Mouse (Mus musculus): ENCODE data around the gene Myo3b. TPM values are rescaled to one million over a fixed set of nuclear protein-coding genes. Genes with fewer than 3 reads are reported as not detected.

Myo3b gene
- polyA plus RNA-seq, 1 experiment from 2014 or later, result 0.12 TPM

GRCm38 (mm10) chr2:70415521-70415920 is 376.6 kb downstream of the Myo3b start:
- Histone ChIP-seq H3K9ac (no peak overlapping the region), H3K36me3 (no peaks in the 10 kb centered on the region), H3K9me3 (replicated peaks) (no peaks in the 10 kb centered on the region), H3K27me3 (no peaks in the 10 kb centered on the region), H3K4me1 (no peaks in the 10 kb centered on the region), H3K4me2 (replicated peaks) (no peak overlapping the region), H3K27ac (no peak overlapping the region), H3K4me3 (no peak overlapping the region)
- WGBS, result 73% methylated on average over 1 of the region's 1 CpGs
- no peak for ATAC-seq (ENCODE audit: low FRiP score)

DNA sequence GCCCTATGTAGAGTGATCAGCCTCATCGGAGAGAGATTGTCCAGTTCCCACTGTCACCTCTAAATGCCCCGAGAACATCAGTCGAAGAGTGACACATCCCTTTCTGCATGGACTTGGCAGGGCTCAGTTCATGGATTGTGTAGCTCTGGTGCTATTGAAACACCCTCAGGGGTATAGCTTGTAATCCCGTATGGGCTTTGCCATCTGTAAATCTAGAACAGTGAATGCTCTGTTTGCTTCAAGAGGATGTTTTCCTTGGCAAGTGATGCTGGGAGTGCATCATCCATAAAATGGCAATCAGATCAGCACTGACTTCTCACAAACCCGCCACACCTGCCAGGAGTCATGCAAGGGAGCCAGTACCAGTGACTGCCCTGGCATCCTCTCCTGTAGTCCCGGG is 380.4 kb downstream of the Myo3b start:
- Histone ChIP-seq H3K4me2 (replicated peaks) (no peak overlapping the region), H3K27me3 (no peaks in the 10 kb centered on the region), H3K27ac (no peak overlapping the region), H3K9ac (no peak overlapping the region), H3K4me1 (no peaks in the 10 kb centered on the region), H3K4me3 (no peak overlapping the region), H3K36me3 (no peaks in the 10 kb centered on the region), H3K9me3 (replicated peaks) (no peaks in the 10 kb centered on the region)
- 83% methylated on average over 6 of the region's 6 CpGs for WGBS
- ATAC-seq (ENCODE audit: low FRiP score), result no peak

DNA sequence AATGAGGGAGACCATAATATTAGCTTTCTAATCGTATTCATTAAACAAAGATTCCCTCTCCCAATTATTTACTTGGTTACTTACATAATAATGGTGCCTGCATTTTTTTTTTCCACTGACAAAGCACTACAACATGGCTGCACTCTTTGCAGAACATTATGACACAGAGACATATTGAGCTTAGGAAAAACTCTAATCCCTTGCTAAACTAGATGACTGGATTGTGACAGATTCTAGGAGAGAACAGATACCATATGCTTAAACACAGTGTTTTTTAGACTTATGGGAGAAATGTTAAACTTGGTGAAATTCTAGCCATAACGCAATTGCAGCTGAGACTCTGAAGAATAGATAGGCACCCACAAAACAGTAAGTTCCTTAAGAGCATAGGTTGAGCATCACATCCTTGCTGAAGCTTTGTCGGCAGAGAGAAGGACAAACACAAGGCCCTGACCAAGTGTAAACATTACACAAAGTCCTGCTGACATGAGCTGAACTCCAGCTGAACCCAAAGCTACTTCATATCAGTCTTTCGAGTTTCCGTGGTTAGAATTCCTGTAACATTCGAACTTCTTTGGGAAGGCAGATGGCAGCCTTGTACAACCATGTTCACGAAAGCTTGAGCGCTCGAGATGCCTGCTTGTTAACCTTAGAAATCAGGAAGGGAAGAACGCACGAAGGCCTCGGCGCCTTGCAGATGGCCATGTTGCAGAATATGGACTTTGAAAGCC is 382.4 kb downstream of the Myo3b start:
- H3K36me3 ChIP-seq, result no peaks in the 10 kb centered on the region
- H3K4me1 ChIP-seq, result no peaks in the 10 kb centered on the region
- no peak overlapping the region for H3K9ac ChIP-seq
- H3K9me3 ChIP-seq (replicated peaks), result no peaks in the 10 kb centered on the region
- H3K4me3 ChIP-seq, result no peak overlapping the region
- WGBS, result 75% methylated on average over 13 of the region's 13 CpGs
- no peak overlapping the region for H3K4me2 ChIP-seq (replicated peaks)
- no peaks in the 10 kb centered on the region for H3K27me3 ChIP-seq
- H3K27ac ChIP-seq, result no peak overlapping the region
- ATAC-seq (ENCODE audit: low FRiP score), result no peak

- H3K4me3 ChIP-seq, result no peak overlapping the region
- ATAC-seq (ENCODE audit: low FRiP score), result no peak
These were observed 386.7 kb downstream of the Myo3b start for GRCm38 (mm10) chr2:70425611-70426010.

GRCm38 (mm10) chr2:70443035-70443434 is 404.1 kb downstream of the Myo3b start:
- Histone ChIP-seq H3K4me3 (no peak overlapping the region), H3K9ac (no peak overlapping the region), H3K27me3 (no peaks in the 10 kb centered on the region), H3K4me1 (peaks cover 12% of the 10 kb centered on the region), H3K27ac (no peak overlapping the region), H3K36me3 (no peaks in the 10 kb centered on the region), H3K4me2 (replicated peaks) (0 out of 2 replicates have a peak overlapping the region, but pooled peaks have one; percentile 37), H3K9me3 (replicated peaks) (no peaks in the 10 kb centered on the region)
- WGBS, result 4% methylated on average over 4 of the region's 4 CpGs
- no peak for ATAC-seq (ENCODE audit: low FRiP score)

More at GRCm38 (mm10) chr2:70425611-70426010, 386.7 kb downstream of the Myo3b start:
- no peak overlapping the region for H3K4me2 ChIP-seq (replicated peaks)
- H3K36me3 ChIP-seq, result no peaks in the 10 kb centered on the region
- no peak overlapping the region for H3K27ac ChIP-seq
- H3K9ac ChIP-seq, result no peak overlapping the region
- WGBS, result 76% methylated on average over 11 of the region's 11 CpGs
- no peaks in the 10 kb centered on the region for H3K27me3 ChIP-seq
- no peaks in the 10 kb centered on the region for H3K9me3 ChIP-seq (replicated peaks)
- no peaks in the 10 kb centered on the region for H3K4me1 ChIP-seq

GRCm38 (mm10) chr2:70444141-70444540 is 405.2 kb downstream of the Myo3b start:
- Histone ChIP-seq H3K9ac (no peak overlapping the region), H3K4me3 (no peak overlapping the region), H3K27ac (no peak overlapping the region), H3K36me3 (no peaks in the 10 kb centered on the region), H3K4me1 (peaks cover 12% of the 10 kb centered on the region), H3K9me3 (replicated peaks) (no peaks in the 10 kb centered on the region), H3K27me3 (no peaks in the 10 kb centered on the region), H3K4me2 (replicated peaks) (peak overlapping the region; percentile 37)
- 7% methylated on average over 7 of the region's 7 CpGs for WGBS
- no peak for ATAC-seq (ENCODE audit: low FRiP score)

- Histone ChIP-seq H3K27me3 (peaks cover 7% of the 10 kb centered on the region; the same call in 1 of the 2 replicates), H3K9me3 (replicated peaks) (no peaks in the 10 kb centered on the region), H3K4me3 (peak overlapping the region; percentile 16), H3K9ac (no peak overlapping the region), H3K4me2 (replicated peaks) (peak overlapping the region; percentile 46), H3K36me3 (no peaks in the 10 kb centered on the region), H3K4me1 (no peaks in the 10 kb centered on the region), H3K27ac (no peak overlapping the region)
- 12% methylated on average over 12 of the region's 12 CpGs for WGBS
- ATAC-seq (ENCODE audit: low FRiP score), result no peak
These were observed 417.3 kb downstream of the Myo3b start for GRCm38 (mm10) chr2:70456205-70456604.

DNA sequence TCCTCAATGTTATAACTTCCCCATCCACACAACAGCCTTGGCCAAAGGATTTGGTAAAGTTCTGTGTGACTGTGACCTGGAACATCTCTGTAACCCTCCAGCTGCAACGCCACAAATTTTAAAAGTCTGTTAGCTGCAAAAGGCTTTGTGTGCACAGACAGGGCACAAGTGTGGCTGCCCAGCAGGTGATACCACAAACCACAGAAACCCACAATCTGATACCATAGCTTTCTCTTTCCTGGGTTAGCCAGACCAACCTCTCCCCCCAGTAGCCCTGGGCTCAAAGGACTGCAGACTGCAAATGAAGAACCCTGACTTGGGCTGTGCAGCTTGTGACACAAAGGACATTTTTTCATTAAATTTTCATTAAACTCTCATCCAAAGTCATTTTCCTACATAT is 424.7 kb downstream of the Myo3b start:
- peaks cover 10% of the 10 kb centered on the region for H3K27me3 ChIP-seq

GRCm38 (mm10) chr2:70471136-70471535 is 432.2 kb downstream of the Myo3b start:
- Histone ChIP-seq H3K27ac (no peak overlapping the region), H3K36me3 (no peaks in the 10 kb centered on the region), H3K27me3 (peaks cover 66% of the 10 kb centered on the region), H3K9ac (no peak overlapping the region), H3K9me3 (replicated peaks) (no peaks in the 10 kb centered on the region), H3K4me3 (no peak overlapping the region), H3K4me2 (replicated peaks) (no peak overlapping the region), H3K4me1 (peaks cover 36% of the 10 kb centered on the region)
- no peak for ATAC-seq (ENCODE audit: low FRiP score)
- 8% methylated on average over 5 of the region's 5 CpGs for WGBS

More for the DNA sequence above, 424.7 kb downstream of the Myo3b start:
- no peaks in the 10 kb centered on the region for H3K36me3 ChIP-seq
- H3K9ac ChIP-seq, result no peak overlapping the region
- ATAC-seq (ENCODE audit: low FRiP score), result no peak
- no peaks in the 10 kb centered on the region for H3K9me3 ChIP-seq (replicated peaks)
- H3K4me2 ChIP-seq (replicated peaks), result no peak overlapping the region
- H3K4me3 ChIP-seq, result no peak overlapping the region
- no peak overlapping the region for H3K27ac ChIP-seq
- WGBS, result 74% methylated on average over 1 of the region's 1 CpGs
- no peaks in the 10 kb centered on the region for H3K4me1 ChIP-seq

DNA sequence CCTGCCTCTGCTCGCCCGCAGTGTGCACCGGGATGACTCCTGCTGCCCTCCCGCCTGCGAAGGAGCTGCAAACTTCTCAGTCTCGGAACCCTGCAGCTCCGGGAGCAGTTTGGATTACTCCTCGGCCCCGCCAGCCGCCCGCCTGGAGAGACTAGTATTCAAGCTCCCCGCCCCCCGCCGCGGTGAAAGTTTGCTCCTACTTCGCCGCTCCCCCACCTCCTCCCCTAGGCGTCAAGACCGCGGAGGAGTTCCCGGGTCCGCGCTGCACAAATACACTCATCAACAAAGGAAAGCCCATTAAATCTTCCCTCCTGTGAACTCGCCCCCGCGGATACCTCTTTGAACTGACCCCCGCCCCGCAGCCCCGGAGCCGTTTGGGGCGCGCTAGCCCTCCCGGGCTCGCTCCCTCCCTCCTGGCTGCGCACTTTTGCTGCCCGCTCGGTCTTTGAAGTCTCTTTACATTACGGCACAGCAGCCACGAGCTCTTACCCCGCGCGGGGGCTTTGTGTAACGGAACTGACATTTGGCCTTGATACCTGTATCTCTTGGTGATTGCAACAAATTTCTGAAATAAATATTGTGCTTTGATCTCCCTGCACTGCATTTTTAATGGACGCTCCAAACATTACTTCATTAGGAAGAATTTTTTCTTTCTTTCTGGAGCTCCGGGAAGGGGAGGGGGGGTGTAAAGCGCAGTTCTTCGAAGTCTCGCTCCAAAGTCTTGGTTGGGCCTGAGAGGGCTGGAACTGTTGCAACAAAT is 433.1 kb downstream of the Myo3b start:
- peak overlapping the region; percentile 32; the same call in 1 of the 2 replicates for H3K9ac ChIP-seq
- H3K27me3 ChIP-seq, result peaks cover 75% of the 10 kb centered on the region
- peak overlapping the region; percentile 33 for H3K4me3 ChIP-seq
- 0 out of 2 replicates have a peak, but pooled peaks have one; percentile 12 for ATAC-seq (ENCODE audit: low FRiP score)
- WGBS, result under 1% methylated on average over 43 of the region's 48 CpGs
- H3K27ac ChIP-seq, result no peak overlapping the region
- peak overlapping the region; percentile 66 for H3K4me2 ChIP-seq (replicated peaks)
- H3K36me3 ChIP-seq, result no peaks in the 10 kb centered on the region
- no peaks in the 10 kb centered on the region for H3K9me3 ChIP-seq (replicated peaks)
- peaks cover 45% of the 10 kb centered on the region for H3K4me1 ChIP-seq

Measured in hindbrain, embryonic 12.5 days (tissue).